Mouse (Mus musculus): Measurements from ENCODE around the gene Psen1.

The Psen1 gene

DNA sequence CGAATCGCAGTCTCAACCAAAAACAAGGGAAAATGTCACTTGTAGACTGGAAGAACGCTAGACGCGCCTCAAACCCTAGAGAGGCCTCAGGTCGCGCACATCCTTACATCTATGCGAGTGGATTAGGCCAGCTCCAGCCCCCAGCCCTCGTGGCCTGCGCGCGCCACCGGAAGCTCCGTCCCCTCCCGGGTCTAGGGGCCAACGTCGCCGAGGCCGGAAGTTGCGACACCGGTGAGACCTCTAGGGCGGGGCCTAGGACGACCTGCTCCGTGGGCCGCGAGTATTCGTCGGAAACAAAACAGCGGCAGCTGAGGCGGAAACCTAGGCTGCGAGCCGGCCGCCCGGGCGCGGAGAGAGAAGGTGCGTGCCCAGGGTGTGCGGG, at the start of gene Psen1:
Psen1 (plus strand) TSS at position 219 of the 382 bp plus-strand sequence.
- DNase-seq = peak; percentile 95

DNA sequence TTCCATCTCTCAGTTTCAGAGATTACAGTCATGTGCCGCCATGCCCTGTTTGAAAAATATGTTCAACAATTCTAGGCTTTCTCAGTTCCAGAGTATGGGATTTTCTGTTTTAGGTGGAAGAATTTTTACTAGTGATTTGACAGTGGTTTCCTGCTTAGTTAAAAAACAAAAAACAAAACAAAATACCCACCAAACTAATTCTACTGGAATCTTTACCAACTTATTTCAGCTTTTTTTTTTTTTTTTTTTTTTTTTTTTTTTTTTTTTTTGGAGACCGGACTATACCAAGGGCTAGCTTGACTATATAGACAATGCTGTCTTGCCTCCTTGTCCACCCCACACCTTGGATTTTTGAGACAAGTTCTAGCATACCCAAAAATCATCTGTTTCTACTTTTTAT, 46.7 kb upstream of the Psen1 start:
- no peak for DNase-seq

- DNase-seq = no peak
Measured at GRCm38 (mm10) chr12:83643116-83643515, 44.8 kb upstream of the Psen1 start.

DNA sequence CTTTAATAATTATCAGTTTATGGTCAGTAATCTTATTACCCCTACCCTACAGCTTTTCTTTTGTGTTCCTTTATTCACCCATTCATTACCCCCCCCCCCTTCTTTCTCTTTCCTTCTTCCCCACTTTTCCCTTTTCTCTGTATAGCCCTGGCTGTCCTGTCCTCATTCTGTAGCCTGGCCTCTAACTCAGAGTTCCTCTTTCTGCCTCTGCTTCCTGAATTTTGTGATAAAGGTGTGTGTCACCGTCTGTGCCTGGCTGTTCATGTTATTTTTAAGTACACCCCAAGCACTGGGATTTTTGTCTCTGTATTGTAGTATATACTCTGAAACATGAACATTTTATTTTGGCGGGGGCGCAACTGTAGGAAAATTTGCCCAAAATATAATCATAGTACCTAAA, 37.6 kb upstream of the Psen1 start:
- no peak for DNase-seq

DNA sequence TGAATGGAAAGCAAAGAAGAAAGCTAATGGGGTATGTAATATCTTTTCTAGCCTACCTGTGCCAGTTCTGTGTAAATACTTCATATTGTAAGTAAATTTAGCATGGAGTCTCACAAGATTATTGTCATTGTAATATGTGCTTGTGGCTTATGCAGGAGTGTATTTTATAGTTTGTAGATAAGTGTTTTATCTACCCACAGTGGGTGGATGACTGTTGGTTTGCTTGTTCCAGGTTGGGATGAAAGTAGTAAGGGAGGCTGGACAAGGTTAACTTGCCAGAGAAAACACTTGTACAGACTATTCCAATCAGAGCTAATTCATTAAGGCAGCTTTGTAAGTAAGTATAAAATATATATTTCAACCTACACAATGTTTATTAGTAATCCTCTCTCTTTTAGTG, 36.5 kb upstream of the Psen1 start:
- DNase-seq = no peak

- no peak for DNase-seq
Measured at GRCm38 (mm10) chr12:83685466-83685865, 2.5 kb upstream of the Psen1 start.

DNA sequence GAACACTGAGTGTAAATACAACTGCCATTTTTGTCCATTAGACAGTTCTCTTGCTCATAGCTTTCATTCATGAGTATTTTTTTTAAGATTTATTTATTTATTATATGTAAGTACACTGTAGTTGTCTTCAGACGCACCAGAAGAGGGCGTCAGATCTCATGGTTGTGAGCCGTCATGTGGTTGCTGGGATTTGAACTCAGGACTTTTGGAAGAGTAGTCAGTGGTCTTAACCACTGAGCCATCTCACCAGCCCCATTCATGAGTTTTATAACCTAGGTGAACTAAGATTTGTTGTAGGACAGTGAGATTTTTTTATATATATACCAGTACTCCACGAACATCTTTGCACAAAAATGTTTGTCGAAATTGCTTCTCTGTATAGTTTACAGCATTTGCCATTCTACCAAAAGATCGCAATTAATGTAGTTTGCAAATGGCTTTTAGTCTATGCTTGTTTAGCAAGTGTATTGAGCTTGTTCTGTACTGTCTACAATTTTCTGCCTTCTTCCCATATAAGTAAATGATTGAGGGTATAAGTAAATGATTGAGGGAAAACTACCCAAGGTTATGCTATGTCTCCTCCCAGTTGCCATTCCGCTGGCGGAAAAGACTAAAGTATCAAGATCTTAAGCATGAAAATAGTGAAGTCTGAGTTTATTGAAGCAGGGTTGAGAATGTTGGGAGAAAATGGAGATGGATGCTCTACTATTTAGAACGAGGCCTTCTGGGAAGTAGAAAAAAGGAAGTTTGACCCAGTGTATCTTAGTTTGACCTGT, 1.2 kb upstream of the Psen1 start:
- DNase-seq = no peak

GRCm38 (mm10) chr12:83688316-83689086, 549 bp downstream of the Psen1 start:
- DNase-seq = no peak

GRCm38 (mm10) chr12:83689087-83689432, 1.1 kb downstream of the Psen1 start:
- no peak for DNase-seq

GRCm38 (mm10) chr12:83694011-83694410, 6.1 kb downstream of the Psen1 start:
- DNase-seq = no peak

- no peak for DNase-seq
Measured at GRCm38 (mm10) chr12:83694669-83695068, 6.7 kb downstream of the Psen1 start.

DNA sequence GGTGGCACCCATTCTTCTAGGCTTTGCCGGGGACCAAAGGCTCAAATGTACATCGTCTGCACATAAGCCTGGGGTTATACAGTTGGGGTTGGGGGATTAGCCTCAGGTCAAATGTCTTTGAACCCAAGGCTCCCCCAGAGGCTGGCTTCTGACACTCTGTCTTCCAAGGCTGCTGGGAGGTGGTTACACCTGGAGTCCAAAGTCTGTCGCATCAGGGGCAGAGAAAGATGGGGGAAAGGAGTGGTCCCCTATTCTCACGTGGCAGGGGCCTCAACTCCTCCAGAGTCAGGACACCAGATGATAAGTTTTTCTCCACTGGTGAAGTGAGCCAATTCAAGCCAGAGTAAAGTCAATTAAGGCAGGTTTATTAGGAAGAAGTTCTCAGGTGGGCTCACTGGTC, 10.7 kb downstream of the Psen1 start:
- DNase-seq = no peak

GRCm38 (mm10) chr12:83701608-83702007, 13.7 kb downstream of the Psen1 start:
- no peak for DNase-seq

DNA sequence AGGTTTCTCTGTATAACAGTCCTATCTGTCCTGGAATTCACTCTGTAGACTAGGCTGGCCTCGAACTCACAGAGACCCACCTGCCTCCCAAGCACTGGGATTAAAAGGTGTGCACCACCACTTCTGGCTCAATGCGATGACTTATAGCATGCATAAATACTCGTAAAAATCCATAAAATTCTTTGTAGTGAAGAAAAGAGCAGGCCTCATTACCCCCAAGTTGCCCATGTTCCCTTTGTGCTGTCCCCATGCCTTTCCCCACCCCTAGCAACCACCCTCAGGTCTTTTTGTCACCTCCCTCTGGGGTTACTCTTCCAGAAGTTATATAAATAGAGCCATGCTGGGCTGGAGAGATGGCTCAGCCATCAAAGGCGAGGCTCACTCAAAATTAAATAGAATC, 14.8 kb downstream of the Psen1 start:
- DNase-seq = no peak

DNA sequence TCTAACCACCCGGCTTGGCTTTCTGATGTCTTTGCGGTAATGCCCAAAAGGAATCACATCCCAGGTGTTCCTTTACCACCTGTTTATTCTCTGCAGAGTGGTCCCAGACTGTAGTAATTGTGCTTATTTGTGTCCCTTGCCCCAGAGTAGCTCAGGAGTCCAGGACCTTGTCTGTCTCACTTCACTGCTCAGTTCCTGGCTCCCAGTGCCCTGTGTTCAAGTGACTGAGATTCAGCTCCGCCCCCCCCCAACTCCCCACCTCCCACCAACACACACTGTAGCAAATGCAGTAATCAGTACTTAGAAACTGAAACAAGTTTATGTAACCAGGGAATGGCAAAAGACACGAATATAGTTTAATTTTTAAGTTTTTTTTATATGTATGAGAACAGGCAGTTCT, 19.0 kb downstream of the Psen1 start:
- DNase-seq = no peak

GRCm38 (mm10) chr12:83708160-83709092, 20.5 kb downstream of the Psen1 start:
- no peak for DNase-seq

- DNase-seq = no peak
Measured at GRCm38 (mm10) chr12:83709934-83710333, 22.0 kb downstream of the Psen1 start.

DNA sequence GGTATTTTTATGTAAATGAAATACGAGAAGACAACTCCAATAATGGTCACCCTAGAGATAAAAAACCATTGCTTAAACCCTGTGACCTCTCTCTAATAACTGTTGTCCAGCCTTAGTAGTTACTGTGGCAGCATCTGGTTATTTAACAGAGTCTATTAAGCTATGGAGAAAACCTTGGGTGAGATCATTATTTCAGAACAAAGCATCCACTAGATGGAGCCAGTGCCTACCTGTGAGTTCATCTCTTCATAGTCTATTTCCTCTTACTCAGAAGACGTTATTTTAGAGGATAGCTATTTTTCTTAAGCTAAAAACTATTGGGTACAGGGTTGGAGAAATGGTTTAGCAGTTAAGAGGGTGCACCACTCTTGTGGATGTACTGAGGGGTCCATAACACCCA, 25.8 kb downstream of the Psen1 start:
- DNase-seq = peak; percentile 57

DNA sequence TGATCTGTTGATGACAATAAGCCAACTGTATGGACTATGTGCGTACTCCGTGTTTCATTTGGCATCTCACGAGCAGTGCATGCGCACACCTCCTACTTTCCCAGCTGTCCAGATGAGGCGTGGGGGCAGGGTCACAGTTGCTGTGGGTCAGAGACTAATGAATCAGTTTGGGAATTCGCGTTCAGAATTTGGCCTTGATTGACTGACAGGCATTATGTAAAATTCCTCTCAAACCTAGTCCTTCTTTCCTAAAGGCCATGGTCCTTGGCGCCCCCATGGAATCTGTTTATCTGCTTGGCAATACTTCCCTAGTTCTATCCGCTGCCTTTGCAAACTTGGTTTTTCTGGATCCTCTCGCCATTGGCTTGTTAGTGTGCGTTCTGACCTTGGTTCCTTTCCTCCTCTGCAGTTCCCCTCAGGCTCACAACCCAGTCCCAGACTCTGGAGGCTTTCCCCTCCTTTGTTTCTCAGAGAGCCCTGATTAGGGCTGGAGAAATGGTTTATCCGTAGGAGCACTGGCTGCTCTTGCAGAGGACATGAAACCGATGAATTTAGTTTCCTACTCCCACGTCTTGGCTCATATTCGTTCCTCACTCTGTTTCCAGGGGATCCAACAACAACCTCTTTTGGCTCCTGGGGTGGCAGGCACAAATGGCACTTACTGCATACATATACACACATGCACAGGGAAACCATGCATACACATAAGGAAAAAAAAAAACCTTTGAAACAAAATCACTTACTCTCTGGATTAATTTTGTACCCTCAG, 28.6 kb downstream of the Psen1 start:
- no peak for DNase-seq

DNA sequence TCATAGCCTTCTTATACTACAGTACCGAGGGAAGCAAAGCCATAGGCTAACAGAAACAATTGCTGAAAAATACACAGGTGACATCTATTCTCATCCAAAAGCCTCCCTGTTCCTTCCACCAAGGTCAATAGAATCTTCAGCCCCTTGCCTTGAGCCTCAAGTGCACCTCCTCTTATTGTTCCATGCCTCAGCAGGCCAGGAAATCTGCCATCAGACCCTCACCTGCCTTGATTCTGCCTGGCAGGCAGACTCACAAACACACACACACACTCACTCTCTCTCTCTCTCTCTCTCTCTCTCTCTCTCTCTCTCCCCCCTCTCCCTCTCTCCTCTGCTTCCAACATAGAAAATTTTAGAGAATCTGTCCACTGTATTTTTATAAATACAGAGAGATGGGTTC, 31.5 kb downstream of the Psen1 start:
- no peak for DNase-seq

- no peak for DNase-seq
Measured at GRCm38 (mm10) chr12:83721281-83721680, 33.3 kb downstream of the Psen1 start.

DNA sequence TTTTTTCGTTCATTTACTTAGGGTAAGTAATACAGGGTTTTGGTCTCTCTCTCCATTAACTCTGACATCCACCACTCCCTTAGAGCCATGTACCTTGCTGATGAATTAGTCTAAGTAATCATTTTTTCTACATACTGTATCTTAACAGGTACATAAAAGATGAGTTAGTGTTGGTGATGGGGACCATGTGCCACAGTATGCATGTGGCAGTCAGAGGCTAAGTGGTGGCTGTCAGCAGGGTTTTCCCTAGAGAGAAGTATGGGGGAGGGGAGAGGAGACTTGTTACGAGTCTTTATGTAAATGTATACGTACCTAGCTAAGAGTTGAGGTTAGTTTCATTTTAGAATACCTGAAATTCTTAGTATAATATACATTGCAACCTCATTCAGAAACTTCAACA, 35.1 kb downstream of the Psen1 start:
- no peak for DNase-seq

Data from lung, postnatal 14 days (tissue).